Mouse (Mus musculus): Measurements from ENCODE around the gene Fam50b. TPM values are rescaled to one million over a fixed set of nuclear protein-coding genes. Genes with fewer than 3 reads are reported as not detected.

The Fam50b gene
- polyA plus RNA-seq, 1 experiment from 2014 or later = not detected

GRCm38 (mm10) chr13:34712881-34713280 lies 21.8 kb upstream of the Fam50b start:
- Histone ChIP-seq H3K36me3 (replicated peaks) (no peaks in the 10 kb centered on the region), H3K9me3 (no peaks in the 10 kb centered on the region), H3K27ac (no peak overlapping the region), H3K27me3 (ENCODE audit: poor library complexity, severe bottlenecking) (no peaks in the 10 kb centered on the region), H3K4me1 (peaks cover 7% of the 10 kb centered on the region; the same call in 1 of the 2 replicates), H3K4me3 (no peak overlapping the region)
- DNase-seq (ENCODE audit: extremely low spot score, low spot score) = no peak
- 74% methylated on average over 1 of the region's 1 CpGs for WGBS

GRCm38 (mm10) chr13:34715437-34715838 lies 19.2 kb upstream of the Fam50b start:
- H3K9me3 ChIP-seq = no peaks in the 10 kb centered on the region
- H3K4me1 ChIP-seq = peaks cover 7% of the 10 kb centered on the region; the same call in 1 of the 2 replicates
- WGBS = 69% methylated on average over 7 of the region's 7 CpGs
- DNase-seq (ENCODE audit: extremely low spot score, low spot score) = no peak
- no peak overlapping the region for H3K27ac ChIP-seq
- H3K36me3 ChIP-seq (replicated peaks) = no peaks in the 10 kb centered on the region
- no peaks in the 10 kb centered on the region for H3K27me3 ChIP-seq (ENCODE audit: poor library complexity, severe bottlenecking)
- H3K4me3 ChIP-seq = no peak overlapping the region

GRCm38 (mm10) chr13:34724831-34725592 lies 9.6 kb upstream of the Fam50b start:
- WGBS = 79% methylated on average over 8 of the region's 8 CpGs

GRCm38 (mm10) chr13:34725800-34726476 lies 8.7 kb upstream of the Fam50b start:
- peak; percentile 18 for DNase-seq (ENCODE audit: extremely low spot score, low spot score)
- H3K4me1 ChIP-seq = peaks cover 19% of the 10 kb centered on the region
- H3K27ac ChIP-seq = peak overlapping the region; percentile 68; the same call in 1 of the 2 replicates
- H3K36me3 ChIP-seq (replicated peaks) = no peaks in the 10 kb centered on the region
- peak overlapping the region; percentile 10; the same call in 1 of the 2 replicates for H3K4me3 ChIP-seq
- WGBS = 68% methylated on average over 9 of the region's 9 CpGs
- H3K27me3 ChIP-seq (ENCODE audit: poor library complexity, severe bottlenecking) = no peaks in the 10 kb centered on the region
- H3K9me3 ChIP-seq = no peaks in the 10 kb centered on the region

More at GRCm38 (mm10) chr13:34724831-34725592, 9.6 kb upstream of the Fam50b start:
- no peaks in the 10 kb centered on the region for H3K36me3 ChIP-seq (replicated peaks)
- DNase-seq (ENCODE audit: extremely low spot score, low spot score) = peak; percentile 17
- no peaks in the 10 kb centered on the region for H3K27me3 ChIP-seq (ENCODE audit: poor library complexity, severe bottlenecking)
- H3K4me3 ChIP-seq = no peak overlapping the region
- H3K4me1 ChIP-seq = peaks cover 19% of the 10 kb centered on the region
- H3K27ac ChIP-seq = peak overlapping the region; percentile 68; the same call in 1 of the 2 replicates
- H3K9me3 ChIP-seq = no peaks in the 10 kb centered on the region

- H3K27me3 ChIP-seq (ENCODE audit: poor library complexity, severe bottlenecking) = no peaks in the 10 kb centered on the region
- H3K9me3 ChIP-seq = no peaks in the 10 kb centered on the region
- peaks cover 19% of the 10 kb centered on the region for H3K4me1 ChIP-seq
- H3K27ac ChIP-seq = peak overlapping the region; percentile 68; the same call in 1 of the 2 replicates
- no peak for DNase-seq (ENCODE audit: extremely low spot score, low spot score)
- 83% methylated on average over 8 of the region's 8 CpGs for WGBS
- no peaks in the 10 kb centered on the region for H3K36me3 ChIP-seq (replicated peaks)
- H3K4me3 ChIP-seq = peak overlapping the region; percentile 10; the same call in 1 of the 2 replicates
Measured at GRCm38 (mm10) chr13:34726477-34726805, 8.2 kb upstream of the Fam50b start.

GRCm38 (mm10) chr13:34727060-34727459 lies 7.6 kb upstream of the Fam50b start:
- Histone ChIP-seq H3K36me3 (replicated peaks) (no peaks in the 10 kb centered on the region), H3K4me1 (peaks cover 19% of the 10 kb centered on the region), H3K27ac (peak overlapping the region; percentile 68; the same call in 1 of the 2 replicates), H3K9me3 (no peaks in the 10 kb centered on the region), H3K27me3 (ENCODE audit: poor library complexity, severe bottlenecking) (no peaks in the 10 kb centered on the region), H3K4me3 (no peak overlapping the region)
- no peak for DNase-seq (ENCODE audit: extremely low spot score, low spot score)
- WGBS = 87% methylated on average over 2 of the region's 2 CpGs

- H3K27me3 ChIP-seq (ENCODE audit: poor library complexity, severe bottlenecking) = peaks cover 24% of the 10 kb centered on the region
- H3K36me3 ChIP-seq (replicated peaks) = no peaks in the 10 kb centered on the region
- DNase-seq (ENCODE audit: extremely low spot score, low spot score) = no peak
- WGBS = 89% methylated on average over 6 of the region's 6 CpGs
- H3K4me1 ChIP-seq = 0 out of 2 replicates have a peak, but pooled peaks cover 2% of the 10 kb centered on the region
- no peak overlapping the region for H3K27ac ChIP-seq
- no peak overlapping the region for H3K4me3 ChIP-seq
- H3K9me3 ChIP-seq = no peaks in the 10 kb centered on the region
Measured at GRCm38 (mm10) chr13:34731551-34731950, 3.1 kb upstream of the Fam50b start.

- H3K27me3 ChIP-seq (ENCODE audit: poor library complexity, severe bottlenecking) = peaks cover 27% of the 10 kb centered on the region
- no peak overlapping the region for H3K4me3 ChIP-seq
- peaks cover 2% of the 10 kb centered on the region for H3K4me1 ChIP-seq
- no peak overlapping the region for H3K27ac ChIP-seq
- no peaks in the 10 kb centered on the region for H3K36me3 ChIP-seq (replicated peaks)
- WGBS = 97% methylated on average over 1 of the region's 1 CpGs
- no peak for DNase-seq (ENCODE audit: extremely low spot score, low spot score)
- H3K9me3 ChIP-seq = no peaks in the 10 kb centered on the region
Measured at GRCm38 (mm10) chr13:34733780-34734179, 870 bp upstream of the Fam50b start.

GRCm38 (mm10) chr13:34737968-34738698 lies 3.5 kb downstream of the Fam50b start:
- 77% methylated on average over 7 of the region's 7 CpGs for WGBS
- H3K27ac ChIP-seq = no peak overlapping the region

GRCm38 (mm10) chr13:34738699-34738973 lies 4.0 kb downstream of the Fam50b start:
- Histone ChIP-seq H3K27ac (no peak overlapping the region), H3K36me3 (replicated peaks) (no peaks in the 10 kb centered on the region), H3K4me1 (peaks cover 5% of the 10 kb centered on the region), H3K9me3 (peaks cover 3% of the 10 kb centered on the region; the same call in 1 of the 2 replicates), H3K27me3 (ENCODE audit: poor library complexity, severe bottlenecking) (peaks cover 25% of the 10 kb centered on the region), H3K4me3 (no peak overlapping the region)
- WGBS = 83% methylated on average over 1 of the region's 1 CpGs
- no peak for DNase-seq (ENCODE audit: extremely low spot score, low spot score)

More at GRCm38 (mm10) chr13:34737968-34738698, 3.5 kb downstream of the Fam50b start:
- DNase-seq (ENCODE audit: extremely low spot score, low spot score) = no peak
- Histone ChIP-seq H3K4me1 (peaks cover 5% of the 10 kb centered on the region), H3K9me3 (peaks cover 3% of the 10 kb centered on the region; the same call in 1 of the 2 replicates), H3K27me3 (ENCODE audit: poor library complexity, severe bottlenecking) (peaks cover 30% of the 10 kb centered on the region), H3K4me3 (no peak overlapping the region), H3K36me3 (replicated peaks) (no peaks in the 10 kb centered on the region)

GRCm38 (mm10) chr13:34739071-34739470 lies 4.4 kb downstream of the Fam50b start:
- H3K27me3 ChIP-seq (ENCODE audit: poor library complexity, severe bottlenecking) = peaks cover 23% of the 10 kb centered on the region
- 88% methylated on average over 3 of the region's 3 CpGs for WGBS
- no peak overlapping the region for H3K4me3 ChIP-seq
- H3K36me3 ChIP-seq (replicated peaks) = no peaks in the 10 kb centered on the region
- no peak for DNase-seq (ENCODE audit: extremely low spot score, low spot score)
- peaks cover 5% of the 10 kb centered on the region for H3K4me1 ChIP-seq
- peaks cover 3% of the 10 kb centered on the region; the same call in 1 of the 2 replicates for H3K9me3 ChIP-seq
- H3K27ac ChIP-seq = no peak overlapping the region

- no peaks in the 10 kb centered on the region for H3K36me3 ChIP-seq (replicated peaks)
- no peak overlapping the region for H3K4me3 ChIP-seq
- H3K27me3 ChIP-seq (ENCODE audit: poor library complexity, severe bottlenecking) = peaks cover 10% of the 10 kb centered on the region
- no peak for DNase-seq (ENCODE audit: extremely low spot score, low spot score)
- H3K4me1 ChIP-seq = peaks cover 3% of the 10 kb centered on the region
- no peak overlapping the region for H3K27ac ChIP-seq
- 85% methylated on average over 9 of the region's 9 CpGs for WGBS
- H3K9me3 ChIP-seq = peaks cover 4% of the 10 kb centered on the region
Measured at GRCm38 (mm10) chr13:34741254-34741653, 6.6 kb downstream of the Fam50b start.

Measured in forebrain, embryonic 10.5 days (tissue).